Mouse (Mus musculus): Measurements from ENCODE around the gene Tpk1. TPM values are rescaled to one million over a fixed set of nuclear protein-coding genes. Genes with fewer than 3 reads are reported as not detected.

Gene Tpk1
- polyA plus RNA-seq, 1 experiment from 2014 or later: 5.1 TPM

DNA sequence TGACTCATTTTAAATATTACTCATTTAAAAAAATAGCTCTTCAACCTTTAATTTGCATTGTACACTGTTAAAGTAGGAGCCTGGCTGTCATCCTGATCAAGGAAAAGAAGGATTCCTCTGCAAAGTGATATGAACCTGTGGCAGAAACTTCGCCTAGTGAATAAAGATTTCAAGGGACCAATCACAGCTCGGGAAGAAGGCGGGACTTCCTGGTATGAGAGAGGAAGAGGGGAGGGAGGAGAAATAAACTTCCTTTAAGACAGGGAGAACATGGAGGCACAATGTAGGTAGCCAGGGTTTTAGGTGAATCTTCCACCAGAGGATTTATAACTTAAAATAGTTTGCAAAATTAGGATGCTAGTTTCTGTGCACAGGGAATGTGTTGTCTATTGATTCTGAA, 223.9 kb downstream of the Tpk1 start:
- Histone ChIP-seq H3K36me3 (replicated peaks; ENCODE audit: control insufficient read depth, insufficient read depth) (no peaks in the 10 kb centered on the region), H3K9ac (no peak overlapping the region), H3K4me2 (replicated peaks) (no peak overlapping the region), H3K27ac (no peak overlapping the region), H3K4me1 (replicated peaks; ENCODE audit: control insufficient read depth, insufficient read depth, low read length) (no peaks in the 10 kb centered on the region), H3K4me3 (replicated peaks; ENCODE audit: low read length) (no peak overlapping the region), H3K27me3 (ENCODE audit: control insufficient read depth, insufficient read depth, low read length) (no peaks in the 10 kb centered on the region), H3K9me3 (ENCODE audit: control insufficient read depth, low read length) (no peaks in the 10 kb centered on the region)
- 86% methylated on average over 3 of the region's 3 CpGs for WGBS
- no peak for DNase-seq (ENCODE audit: low spot score)
- ATAC-seq (ENCODE audit: low FRiP score): no peak

DNA sequence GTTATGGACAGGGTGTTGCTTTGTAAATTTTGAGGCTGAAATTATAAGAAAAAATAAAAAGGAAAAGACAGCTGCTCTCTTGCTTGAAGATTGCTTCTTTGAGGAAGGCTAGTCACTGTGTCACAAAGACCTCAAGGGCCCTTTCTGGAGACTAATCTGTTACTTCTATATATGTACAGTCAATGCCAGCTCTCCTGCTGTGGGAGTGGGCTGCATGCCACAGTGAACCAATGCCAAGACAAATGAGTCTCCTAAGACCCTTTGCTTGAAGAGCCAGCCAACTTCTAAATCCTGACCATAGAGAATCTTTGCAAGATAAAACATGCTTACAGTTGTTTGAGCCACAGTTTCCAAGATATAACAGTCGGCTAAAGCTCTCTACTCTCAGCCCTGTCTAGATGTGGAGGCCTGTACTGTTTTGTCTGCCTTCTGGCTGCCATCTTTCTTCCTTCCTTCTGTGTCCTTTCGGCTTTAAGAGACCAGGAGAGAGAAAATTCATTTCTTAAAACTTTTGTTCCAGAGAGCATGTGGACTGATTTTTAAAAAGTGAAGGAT, 230.0 kb downstream of the Tpk1 start:
- no peak overlapping the region for H3K27ac ChIP-seq
- no peak overlapping the region for H3K9ac ChIP-seq
- H3K36me3 ChIP-seq (replicated peaks; ENCODE audit: control insufficient read depth, insufficient read depth): no peaks in the 10 kb centered on the region
- 81% methylated on average over 2 of the region's 2 CpGs for WGBS
- DNase-seq (ENCODE audit: low spot score) (peak; percentile 70), ATAC-seq (ENCODE audit: low FRiP score) (peak; percentile 53; the same call in 1 of the 2 replicates)
- no peaks in the 10 kb centered on the region for H3K9me3 ChIP-seq (ENCODE audit: control insufficient read depth, low read length)
- no peaks in the 10 kb centered on the region for H3K4me1 ChIP-seq (replicated peaks; ENCODE audit: control insufficient read depth, insufficient read depth, low read length)
- no peaks in the 10 kb centered on the region for H3K27me3 ChIP-seq (ENCODE audit: control insufficient read depth, insufficient read depth, low read length)
- no peak overlapping the region for H3K4me2 ChIP-seq (replicated peaks)
- no peak overlapping the region for H3K4me3 ChIP-seq (replicated peaks; ENCODE audit: low read length)

DNA sequence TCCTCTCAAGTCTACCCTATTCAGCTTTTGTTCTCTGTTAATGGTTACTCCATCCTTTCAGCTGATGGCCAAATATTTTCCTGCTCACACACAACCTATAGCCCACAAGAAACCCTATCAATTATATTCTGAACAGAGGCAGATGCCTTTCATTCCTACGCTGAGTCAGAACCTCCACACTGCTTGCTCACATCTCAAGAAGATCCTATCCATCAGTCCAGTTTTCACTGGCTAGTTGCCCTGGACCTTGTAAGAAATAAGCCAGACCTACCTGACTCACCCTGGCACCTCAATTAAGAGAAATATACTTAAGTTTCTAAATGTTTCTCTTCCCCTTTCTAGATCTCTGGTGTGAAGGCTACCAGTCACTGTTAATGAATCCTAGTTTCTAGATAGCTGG, 231.7 kb downstream of the Tpk1 start:
- no peaks in the 10 kb centered on the region for H3K4me1 ChIP-seq (replicated peaks; ENCODE audit: control insufficient read depth, insufficient read depth, low read length)
- H3K27me3 ChIP-seq (ENCODE audit: control insufficient read depth, insufficient read depth, low read length): no peaks in the 10 kb centered on the region
- 82% methylated on average over 1 of the region's 1 CpGs for WGBS
- no peak for ATAC-seq (ENCODE audit: low FRiP score)
- no peak for DNase-seq (ENCODE audit: low spot score)
- no peak overlapping the region for H3K27ac ChIP-seq
- H3K4me2 ChIP-seq (replicated peaks): no peak overlapping the region
- H3K9me3 ChIP-seq (ENCODE audit: control insufficient read depth, low read length): no peaks in the 10 kb centered on the region
- H3K9ac ChIP-seq: no peak overlapping the region
- no peaks in the 10 kb centered on the region for H3K36me3 ChIP-seq (replicated peaks; ENCODE audit: control insufficient read depth, insufficient read depth)
- no peak overlapping the region for H3K4me3 ChIP-seq (replicated peaks; ENCODE audit: low read length)

DNA sequence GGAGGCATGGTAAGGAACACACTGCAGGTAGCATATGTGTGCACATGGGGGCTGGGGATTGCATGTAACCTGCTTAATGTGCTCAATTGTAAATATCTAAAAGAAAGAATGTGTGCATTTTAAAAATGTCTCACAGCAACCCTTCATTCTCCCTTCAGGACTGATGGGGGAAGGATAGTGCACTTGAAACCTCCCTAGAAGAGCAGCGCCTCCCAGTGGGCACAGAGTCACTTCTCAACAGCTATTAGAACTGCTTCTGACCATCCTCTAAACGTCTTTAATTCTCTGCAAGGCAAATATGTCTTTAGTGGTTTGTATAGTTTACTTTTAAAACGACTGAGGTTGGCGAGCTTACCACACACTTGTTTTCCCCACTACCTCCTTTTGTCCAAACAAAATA, 241.1 kb downstream of the Tpk1 start:
- DNase-seq (ENCODE audit: low spot score): no peak
- 52% methylated on average over 4 of the region's 4 CpGs for WGBS

DNA sequence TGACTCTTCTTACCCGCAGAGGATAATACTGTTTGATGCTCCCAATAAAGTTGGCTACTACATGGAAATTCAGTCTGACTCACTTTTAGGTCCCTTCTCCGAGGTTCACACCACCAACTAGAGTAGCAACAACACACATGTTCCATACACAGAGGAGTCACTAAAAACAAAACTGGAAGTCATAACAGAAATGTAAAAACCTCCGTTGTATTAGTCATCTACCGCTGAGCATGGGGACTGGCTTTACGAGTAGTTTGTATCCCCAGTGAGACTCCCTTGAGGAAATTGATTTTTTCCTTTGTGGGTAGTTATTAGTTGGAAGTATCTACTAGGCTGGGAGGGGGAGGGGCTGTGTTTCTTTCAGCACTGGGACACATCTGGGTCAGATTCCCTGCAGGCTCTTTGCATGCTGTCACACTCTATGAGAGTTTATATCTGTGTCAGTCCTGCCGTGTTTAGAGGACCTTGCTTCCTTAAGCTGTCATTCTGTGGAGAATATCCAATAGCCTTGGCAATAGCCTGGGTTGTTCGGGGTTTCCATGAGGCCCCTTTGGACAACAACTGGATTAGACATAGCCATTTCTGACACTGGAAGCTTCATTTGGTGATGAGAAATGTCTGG, 245.6 kb downstream of the Tpk1 start:
- Histone ChIP-seq H3K27me3 (ENCODE audit: control insufficient read depth, insufficient read depth, low read length) (no peaks in the 10 kb centered on the region), H3K27ac (no peak overlapping the region), H3K4me1 (replicated peaks; ENCODE audit: control insufficient read depth, insufficient read depth, low read length) (no peaks in the 10 kb centered on the region), H3K4me3 (replicated peaks; ENCODE audit: low read length) (no peak overlapping the region), H3K9ac (no peak overlapping the region), H3K36me3 (replicated peaks; ENCODE audit: control insufficient read depth, insufficient read depth) (no peaks in the 10 kb centered on the region), H3K4me2 (replicated peaks) (no peak overlapping the region), H3K9me3 (ENCODE audit: control insufficient read depth, low read length) (no peaks in the 10 kb centered on the region)
- DNase-seq (ENCODE audit: low spot score): no peak
- ATAC-seq (ENCODE audit: low FRiP score): no peak
- 70% methylated on average over 7 of the region's 7 CpGs for WGBS

More for the DNA sequence above, 241.1 kb downstream of the Tpk1 start:
- no peak overlapping the region for H3K4me2 ChIP-seq (replicated peaks)
- H3K9me3 ChIP-seq (ENCODE audit: control insufficient read depth, low read length): no peaks in the 10 kb centered on the region
- H3K4me3 ChIP-seq (replicated peaks; ENCODE audit: low read length): no peak overlapping the region
- H3K27me3 ChIP-seq (ENCODE audit: control insufficient read depth, insufficient read depth, low read length): no peaks in the 10 kb centered on the region
- no peak for ATAC-seq (ENCODE audit: low FRiP score)
- H3K4me1 ChIP-seq (replicated peaks; ENCODE audit: control insufficient read depth, insufficient read depth, low read length): no peaks in the 10 kb centered on the region
- H3K27ac ChIP-seq: no peak overlapping the region
- no peaks in the 10 kb centered on the region for H3K36me3 ChIP-seq (replicated peaks; ENCODE audit: control insufficient read depth, insufficient read depth)
- no peak overlapping the region for H3K9ac ChIP-seq

DNA sequence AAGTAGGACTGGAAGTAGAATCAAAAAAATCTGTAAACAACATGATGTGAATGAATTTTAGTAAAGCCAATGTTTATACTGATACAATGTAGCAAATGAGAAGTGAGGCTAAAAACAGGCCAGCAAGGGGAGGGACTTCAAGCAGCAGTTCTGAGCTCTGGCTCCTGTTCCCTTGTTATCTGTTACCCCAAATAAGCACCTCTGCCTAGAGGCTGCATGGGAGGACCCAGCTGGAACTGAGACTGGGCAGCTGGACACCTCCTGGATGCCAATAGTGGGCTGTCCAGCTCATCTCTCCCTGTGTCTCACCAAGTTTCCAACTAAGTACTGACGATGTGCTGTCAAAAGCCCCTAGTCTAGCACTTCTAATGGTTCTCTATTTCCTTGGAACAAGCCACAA, 257.1 kb downstream of the Tpk1 start:
- WGBS: 79% methylated on average over 1 of the region's 1 CpGs

DNA sequence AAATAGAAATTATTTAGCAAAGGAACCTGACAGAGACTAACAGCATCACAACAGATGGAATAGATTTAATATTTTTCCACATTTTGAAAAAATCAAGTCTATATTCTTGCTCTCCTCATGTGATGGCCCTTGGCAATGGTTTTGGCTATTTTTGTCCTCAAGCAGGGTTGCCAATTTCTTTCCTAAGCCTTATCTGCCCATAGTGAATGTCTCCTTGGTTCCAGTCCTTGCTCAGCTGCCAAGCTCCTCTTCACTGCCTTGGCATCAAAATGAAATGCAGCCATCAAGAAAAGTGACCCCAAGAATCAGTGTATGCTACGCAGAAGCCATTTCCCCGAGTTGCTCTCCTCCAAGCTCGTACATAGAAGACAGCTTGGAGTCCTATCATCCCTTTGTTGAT, 263.0 kb downstream of the Tpk1 start:
- H3K9me3 ChIP-seq (ENCODE audit: control insufficient read depth, low read length): no peaks in the 10 kb centered on the region
- no peak overlapping the region for H3K27ac ChIP-seq
- WGBS: 89% methylated on average over 3 of the region's 3 CpGs
- H3K27me3 ChIP-seq (ENCODE audit: control insufficient read depth, insufficient read depth, low read length): no peaks in the 10 kb centered on the region
- DNase-seq (ENCODE audit: low spot score): no peak
- no peak overlapping the region for H3K4me2 ChIP-seq (replicated peaks)
- H3K36me3 ChIP-seq (replicated peaks; ENCODE audit: control insufficient read depth, insufficient read depth): no peaks in the 10 kb centered on the region
- no peak overlapping the region for H3K4me3 ChIP-seq (replicated peaks; ENCODE audit: low read length)
- no peaks in the 10 kb centered on the region for H3K4me1 ChIP-seq (replicated peaks; ENCODE audit: control insufficient read depth, insufficient read depth, low read length)
- no peak for ATAC-seq (ENCODE audit: low FRiP score)
- no peak overlapping the region for H3K9ac ChIP-seq

More for the DNA sequence above, 257.1 kb downstream of the Tpk1 start:
- no peak overlapping the region for H3K9ac ChIP-seq
- no peaks in the 10 kb centered on the region for H3K36me3 ChIP-seq (replicated peaks; ENCODE audit: control insufficient read depth, insufficient read depth)
- H3K4me3 ChIP-seq (replicated peaks; ENCODE audit: low read length): no peak overlapping the region
- DNase-seq (ENCODE audit: low spot score) (no peak), ATAC-seq (ENCODE audit: low FRiP score) (no peak)
- no peak overlapping the region for H3K4me2 ChIP-seq (replicated peaks)
- no peaks in the 10 kb centered on the region for H3K4me1 ChIP-seq (replicated peaks; ENCODE audit: control insufficient read depth, insufficient read depth, low read length)
- no peak overlapping the region for H3K27ac ChIP-seq
- no peaks in the 10 kb centered on the region for H3K27me3 ChIP-seq (ENCODE audit: control insufficient read depth, insufficient read depth, low read length)
- no peaks in the 10 kb centered on the region for H3K9me3 ChIP-seq (ENCODE audit: control insufficient read depth, low read length)

DNA sequence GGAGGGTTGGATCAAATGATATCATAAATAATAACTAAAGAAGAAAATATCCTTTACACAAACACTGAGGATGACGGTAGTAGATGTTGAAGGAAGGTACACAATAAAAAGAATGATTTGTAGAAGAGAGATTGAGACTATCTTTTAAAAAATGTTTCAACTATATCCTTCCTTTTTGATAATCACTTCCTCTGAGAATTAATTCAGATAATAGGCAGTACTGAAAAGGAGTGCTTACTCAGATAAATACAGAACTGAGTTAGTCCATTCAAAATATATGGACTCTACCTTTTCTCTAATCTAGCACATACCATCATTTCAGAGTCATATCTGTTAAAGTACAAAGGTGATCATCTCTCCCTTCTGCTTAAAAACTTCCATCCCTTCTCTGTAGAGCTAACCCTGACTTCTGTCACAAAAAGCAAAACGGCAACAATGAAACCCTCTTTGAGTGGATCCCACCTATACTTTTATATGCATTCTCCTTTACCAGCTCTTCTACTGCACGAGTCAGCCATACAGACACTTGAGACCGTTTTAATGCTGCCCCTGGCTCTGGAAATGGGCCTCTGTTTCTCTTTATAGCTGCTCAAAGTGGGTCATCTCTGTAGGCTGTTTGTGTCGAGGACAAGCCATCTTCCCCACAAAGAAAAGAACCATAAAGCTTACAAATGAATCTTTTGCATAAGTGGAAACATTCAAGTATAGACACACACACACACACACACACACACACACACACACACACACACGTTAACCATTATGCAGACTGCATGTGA, 263.7 kb downstream of the Tpk1 start:
- no peak overlapping the region for H3K9ac ChIP-seq
- H3K4me1 ChIP-seq (replicated peaks; ENCODE audit: control insufficient read depth, insufficient read depth, low read length): no peaks in the 10 kb centered on the region
- no peak for ATAC-seq (ENCODE audit: low FRiP score)
- DNase-seq (ENCODE audit: low spot score): no peak
- no peak overlapping the region for H3K27ac ChIP-seq
- no peaks in the 10 kb centered on the region for H3K27me3 ChIP-seq (ENCODE audit: control insufficient read depth, insufficient read depth, low read length)
- no peak overlapping the region for H3K4me2 ChIP-seq (replicated peaks)
- H3K36me3 ChIP-seq (replicated peaks; ENCODE audit: control insufficient read depth, insufficient read depth): no peaks in the 10 kb centered on the region
- WGBS: 84% methylated on average over 6 of the region's 6 CpGs
- H3K4me3 ChIP-seq (replicated peaks; ENCODE audit: low read length): no peak overlapping the region
- H3K9me3 ChIP-seq (ENCODE audit: control insufficient read depth, low read length): no peaks in the 10 kb centered on the region

DNA sequence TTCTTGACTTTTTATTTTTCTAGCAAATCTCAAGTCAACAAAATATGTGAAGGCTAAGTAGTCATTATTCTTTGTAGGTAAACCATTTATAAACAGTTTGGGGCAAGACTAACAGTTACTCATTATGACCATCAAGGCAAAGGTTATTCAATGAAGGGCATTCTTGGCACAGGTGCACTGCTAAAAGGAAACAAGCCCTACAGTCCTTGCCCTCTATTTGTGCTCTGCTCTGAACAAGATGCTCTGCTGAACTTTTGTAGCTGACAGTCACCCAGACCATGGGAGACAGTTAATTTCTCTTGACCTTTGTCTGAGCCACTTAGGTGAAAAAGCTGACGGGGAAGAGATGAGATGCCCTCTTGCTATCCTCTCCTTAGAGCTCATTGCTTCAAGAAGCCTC, 269.7 kb downstream of the Tpk1 start:
- no peaks in the 10 kb centered on the region for H3K9me3 ChIP-seq (ENCODE audit: control insufficient read depth, low read length)

More for the DNA sequence above, 269.7 kb downstream of the Tpk1 start:
- no peaks in the 10 kb centered on the region for H3K36me3 ChIP-seq (replicated peaks; ENCODE audit: control insufficient read depth, insufficient read depth)
- no peak overlapping the region for H3K27ac ChIP-seq
- DNase-seq (ENCODE audit: low spot score) (no peak), ATAC-seq (ENCODE audit: low FRiP score) (no peak)
- no peak overlapping the region for H3K4me2 ChIP-seq (replicated peaks)
- H3K4me1 ChIP-seq (replicated peaks; ENCODE audit: control insufficient read depth, insufficient read depth, low read length): no peaks in the 10 kb centered on the region
- no peak overlapping the region for H3K4me3 ChIP-seq (replicated peaks; ENCODE audit: low read length)
- H3K9ac ChIP-seq: no peak overlapping the region
- no peaks in the 10 kb centered on the region for H3K27me3 ChIP-seq (ENCODE audit: control insufficient read depth, insufficient read depth, low read length)
- 80% methylated on average over 1 of the region's 1 CpGs for WGBS

Data from hindbrain, embryonic 14.5 days (tissue).